Mouse (Mus musculus) ES-E14 (cell line): ENCODE measurements around the gene Derl3.

ENCODE experiments used
- CHD2 ChIP-seq: IDR thresholded peaks from 2 replicates; pipeline ENCODE4 v1.6.1; 2014; ENCODE audit warnings: mild to moderate bottlenecking, low read depth, low read length, inconsistent platforms
- MAFK ChIP-seq: IDR thresholded peaks from 2 replicates; pipeline ENCODE4 v1.6.1; 2014; ENCODE audit warnings: mild to moderate bottlenecking, low read depth, low read length, inconsistent platforms; ENCODE audit not compliant: insufficient read depth

- TF ChIP-seq CHD2 = no peak
- TF ChIP-seq MAFK = no peak
Observed at GRCm38 (mm10) chr10:75851076-75851475, 42.1 kb upstream of the Derl3 start.
